Comparison of ENCODE assay signal across 8 mouse cellular contexts in genomic region chr19:34640623-34641022, GRCm38 (mm10). TPM values are rescaled to one million over a fixed set of nuclear protein-coding genes. Genes with fewer than 3 reads are reported as not detected.
DNase-seq lines count a peak whose midpoint lies in the region; ATAC-seq and TF ChIP-seq lines count a peak whose summit lies in the region.

Gene Ifit1bl2, minus strand, starts transcription at chr19:34640743.
Gene Ifit1, plus strand, starts transcription at chr19:34640871.

- peak within 1 kb of the TSS; percentile 23; the same call in 1 of the 2 replicates for H3K4me2 ChIP-seq in embryonic facial prominence, embryonic 13.5 days
- H3K4me2 ChIP-seq in hindbrain, embryonic 16.5 days (ENCODE audit: low read length): no peak within 1 kb of the TSS

- DNase-seq in liver, adult 2 months (ENCODE audit: extremely low read depth, low read depth, low spot score): peak; percentile 56
- DNase-seq in liver: no peak
- DNase-seq in large intestine, adult 2 months (ENCODE audit: low read depth, low spot score): peak; percentile 61
- DNase-seq in layer of hippocampus, postnatal 36 days: no peak
- no peak for DNase-seq in left cerebral cortex, adult 8-10 months (ENCODE audit: low spot score in 2 of 2)

- H3K4me1 ChIP-seq in liver, adult 2 months (ENCODE audit: control insufficient read depth, insufficient read depth, low read length): peaks cover 16% of the 10 kb centered on the region
- peaks cover 6% of the 10 kb centered on the region; the same call in 1 of the 2 replicates for H3K4me1 ChIP-seq in embryonic facial prominence, embryonic 13.5 days
- H3K4me1 ChIP-seq in hindbrain, embryonic 16.5 days (ENCODE audit: control insufficient read depth, insufficient read depth, low read depth, low read length): no peaks in the 10 kb centered on the region

- H3K9me3 ChIP-seq in embryonic facial prominence, embryonic 13.5 days: no peaks in the 10 kb centered on the region
- H3K9me3 ChIP-seq in hindbrain, embryonic 16.5 days (ENCODE audit: control insufficient read depth, low read length): no peaks in the 10 kb centered on the region

- WGBS in liver, adult 2 months: 2% methylated on average over 4 of the region's 4 CpGs
- WGBS in embryonic facial prominence, embryonic 13.5 days: 36% methylated on average over 4 of the region's 4 CpGs
- 9% methylated on average over 4 of the region's 4 CpGs for WGBS in large intestine, adult 2 months
- WGBS in hindbrain, embryonic 16.5 days: 63% methylated on average over 4 of the region's 4 CpGs

- ATAC-seq in embryonic facial prominence, embryonic 13.5 days (ENCODE audit: insufficient number of reproducible peaks, insufficient read depth, low FRiP score, low TSS enrichment, low read depth): no peak
- peak; percentile 81 for ATAC-seq in neutrophil, adult 5-6 weeks (ENCODE audit: extremely low read depth, insufficient number of reproducible peaks, low FRiP score, poor library complexity, severe bottlenecking)
- no peak for ATAC-seq in hindbrain, embryonic 16.5 days

- peak within 1 kb of the TSS; percentile 21; the same call in 1 of the 2 replicates for H3K27ac ChIP-seq in liver, adult 2 months (replicated peaks; ENCODE audit: insufficient read depth, low read depth, low read length)
- no peak within 1 kb of the TSS for H3K27ac ChIP-seq in embryonic facial prominence, embryonic 13.5 days
- H3K27ac ChIP-seq in hindbrain, embryonic 16.5 days (ENCODE audit: low read depth, low read length): no peak within 1 kb of the TSS

- no peak for TF ChIP-seq POLR2A in liver, adult 2 months (IDR thresholded peaks at IDR 0.05; ENCODE audit: extremely low read depth, insufficient read depth, low read length)

- no peaks in the 10 kb centered on the region for H3K36me3 ChIP-seq in liver, adult 2 months (ENCODE audit: control insufficient read depth, insufficient read depth, low read length)
- no peaks in the 10 kb centered on the region for H3K36me3 ChIP-seq in embryonic facial prominence, embryonic 13.5 days
- H3K36me3 ChIP-seq in hindbrain, embryonic 16.5 days (ENCODE audit: control insufficient read depth, insufficient read depth, low read length): no peaks in the 10 kb centered on the region

- no peak for TF ChIP-seq CTCF in liver, adult 2 months (IDR thresholded peaks at IDR 0.05; ENCODE audit: low read depth, low read length)

- H3K4me3 ChIP-seq in liver, adult 2 months (ENCODE audit: insufficient read depth, low read depth, low read length): peak within 1 kb of the TSS; percentile 53
- H3K4me3 ChIP-seq in embryonic facial prominence, embryonic 13.5 days: no peak within 1 kb of the TSS
- no peak within 1 kb of the TSS for H3K4me3 ChIP-seq in hindbrain, embryonic 16.5 days (ENCODE audit: low read length)

- no peaks in the 10 kb centered on the region for H3K27me3 ChIP-seq in liver, adult 2 months (ENCODE audit: control insufficient read depth, insufficient read depth, low read length)
- 0 out of 2 replicates have a peak, but pooled peaks cover 4% of the 10 kb centered on the region for H3K27me3 ChIP-seq in embryonic facial prominence, embryonic 13.5 days
- no peaks in the 10 kb centered on the region for H3K27me3 ChIP-seq in hindbrain, embryonic 16.5 days (replicated peaks; ENCODE audit: control insufficient read depth, insufficient read depth, low read length)

- peak within 1 kb of the TSS; percentile 47 for H3K9ac ChIP-seq in liver, adult 2 months (ENCODE audit: low read depth, low read length)
- H3K9ac ChIP-seq in embryonic facial prominence, embryonic 13.5 days: peak within 1 kb of the TSS; percentile 17; the same call in 1 of the 2 replicates
- no peak within 1 kb of the TSS for H3K9ac ChIP-seq in hindbrain, embryonic 16.5 days (ENCODE audit: low read depth, low read length)

- no peaks in the 10 kb centered on the region; the same call in 1 of the 2 replicates for H3K79me2 ChIP-seq in liver, adult 2 months (ENCODE audit: control insufficient read depth, insufficient read depth, low read length)

RNA-seq across cellular contexts. Expression of gene Ifit1bl2, which starts in this region (rescaled TPM):
- total RNA-seq in liver, adult 2 months (2014; rRNA removed): 0.07 and 0.09 TPM in 2 replicates
- not detected in 2 replicates for polyA plus RNA-seq in liver, adult 2 months (2012; rRNA removed)
- 0.18 and 0.29 TPM in 2 replicates for polyA plus RNA-seq in embryonic facial prominence, embryonic 13.5 days (2015; fragmentation: Nextera tagmentation; extraction: Ambion mirVana)
- 8.8 and 11.3 TPM in 2 replicates for polyA plus RNA-seq in large intestine, adult 2 months (2012; rRNA removed)
- 24.3 and 27.7 TPM in 2 replicates for total RNA-seq in neutrophil, adult 5-6 weeks (2017)
- total RNA-seq in layer of hippocampus, postnatal 36 days (2021): under 1 TPM; 0.40 to 0.46 TPM
- polyA plus RNA-seq in hindbrain, embryonic 16.5 days (2015; fragmentation: Nextera tagmentation; extraction: Ambion mirVana): 0.44 and 0.54 TPM in 2 replicates
- under 1 TPM; 0.38 to 0.66 (median 0.49) TPM for total RNA-seq in left cerebral cortex, adult 8-10 months (2022)

RNA-seq across cellular contexts. Expression of gene Ifit1, which starts in this region (rescaled TPM):
- 9.6 and 15.9 TPM in 2 replicates for total RNA-seq in liver, adult 2 months (2014; rRNA removed)
- polyA plus RNA-seq in liver, adult 2 months (2012; rRNA removed): 4.2 and 7.0 TPM in 2 replicates
- 0.84 and 1.0 TPM in 2 replicates for polyA plus RNA-seq in embryonic facial prominence, embryonic 13.5 days (2015; fragmentation: Nextera tagmentation; extraction: Ambion mirVana)
- polyA plus RNA-seq in large intestine, adult 2 months (2012; rRNA removed): 13.4 and 19.4 TPM in 2 replicates
- 36.0 and 37.7 TPM in 2 replicates for total RNA-seq in neutrophil, adult 5-6 weeks (2017)
- total RNA-seq in layer of hippocampus, postnatal 36 days (2021): under 1 TPM; 0.38 to 0.80 TPM
- 0.26 and 0.48 TPM in 2 replicates for polyA plus RNA-seq in hindbrain, embryonic 16.5 days (2015; fragmentation: Nextera tagmentation; extraction: Ambion mirVana)
- total RNA-seq in left cerebral cortex, adult 8-10 months (2022): 1 to 10 TPM; 1.3 to 3.0 (median 2.1) TPM

Comparison
In these comparisons a context has a peak if more than half of its experiments do, and no peak if none do; other contexts are left out.
1. RNA of gene Ifit1bl2 (total RNA-seq): 24.3 to 27.7 TPM in neutrophil, adult 5-6 weeks; 0.38 to 0.66 TPM in left cerebral cortex, adult 8-10 months, 0.40 to 0.46 TPM in layer of hippocampus, postnatal 36 days and 0.07 to 0.09 TPM in liver, adult 2 months; every median in the first group is over 10 times any median in the second.
2. DNase-seq: peak in liver, adult 2 months (single experiment) and large intestine, adult 2 months (single experiment); none in liver (single experiment), layer of hippocampus, postnatal 36 days (0 of 2) and left cerebral cortex, adult 8-10 months (0 of 2).